ENCODE assay signal across 1 mouse cellular context in genomic region chr8:83653662-83654017, GRCm38 (mm10).
TF ChIP-seq lines count a peak whose summit lies in the region.

No protein-coding gene starts in this region.

TF ChIP-seq in MEL, 35 proteins besides CTCF, POLR2A, EP300 and RAD21:
- TF ChIP-seq JUND (IDR thresholded peaks at IDR 0.05; ENCODE audit: low read depth, low read length) (no peak), CHD1 (IDR thresholded peaks at IDR 0.05; ENCODE audit: low read depth, low read length) (no peak), MXI1 (IDR thresholded peaks at IDR 0.05; ENCODE audit: low read depth, low read length) (no peak), ZNF384 (IDR thresholded peaks at IDR 0.05; ENCODE audit: low read depth, low read length) (no peak), SIN3A (IDR thresholded peaks at IDR 0.05; ENCODE audit: low read length) (no peak), MEF2A (IDR thresholded peaks at IDR 0.05; ENCODE audit: extremely low read depth, insufficient replicate concordance, low read depth, low read length, poor library complexity, severe bottlenecking) (no peak), TBP (IDR thresholded peaks at IDR 0.05; ENCODE audit: low read depth, low read length) (no peak), MYC (IDR thresholded peaks at IDR 0.05; ENCODE audit: low read depth, low read length) (no peak)
TF ChIP-seq in MEL: peak in this region for 0.
